Mouse (Mus musculus): ENCODE data around the gene Gm7579.
"Not testable (repeated sequence)": the region's sequence is repeated elsewhere in the genome, so short reads cannot be mapped to it uniquely, and the experiment has no call there.

DNA sequence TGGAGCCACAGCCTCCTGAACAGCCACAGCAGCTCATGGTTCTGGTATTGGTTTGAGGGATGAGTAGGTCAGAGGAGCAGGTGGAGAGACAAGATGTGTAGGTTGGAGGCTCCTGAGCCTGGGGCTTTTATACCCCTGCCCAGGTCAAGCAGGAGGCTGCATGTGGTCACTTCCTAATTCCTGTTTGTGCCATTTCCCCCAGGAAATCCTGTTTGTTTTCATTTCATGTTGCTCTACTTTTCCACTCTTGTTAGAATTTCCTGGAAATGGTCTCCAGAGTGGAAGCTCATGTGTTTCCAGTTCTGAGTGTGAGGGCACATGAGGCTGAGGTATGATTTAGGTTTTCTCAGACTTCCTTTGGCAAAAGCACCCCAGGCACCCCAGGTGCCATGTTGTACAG lies 35.8 kb upstream of the Gm7579 start, which contains the start of gene Krtap5-2:
- not testable (repeated sequence) for TF ChIP-seq POLR2A (IDR thresholded peaks at IDR 0.05; ENCODE audit: borderline replicate concordance, extremely low read depth, insufficient read depth, insufficient read length, poor library complexity, severe bottlenecking); CTCF (IDR thresholded peaks at IDR 0.05; ENCODE audit: borderline replicate concordance, extremely low read depth, insufficient read depth, insufficient read length)

Data from brain, embryonic 14.5 days (tissue).